Mouse (Mus musculus) neural tube, embryonic 10.5 days (tissue): ENCODE data around the gene Ttyh2.

Experiments used
- DNase-seq: peaks from one replicate; pipeline ENCODE4 v3.0.0-alpha.2; 2017; ENCODE audit warnings: low spot score; ENCODE audit errors: extremely low spot score

The Ttyh2 gene

GRCm38 (mm10) chr11:114747564-114748138, 72.4 kb downstream of the Ttyh2 start:
- no peak for DNase-seq

- peak; percentile 78 for DNase-seq
Measured at GRCm38 (mm10) chr11:114764820-114765818, 89.9 kb downstream of the Ttyh2 start, which contains the start of gene Kif19a. Kif19a (plus strand) TSS chr11:114765388.

GRCm38 (mm10) chr11:114769911-114770310, 94.7 kb downstream of the Ttyh2 start:
- DNase-seq, result no peak
